Mouse (Mus musculus) kidney, postnatal 36 days (tissue): Measurements from ENCODE around the gene Prps1l1.

Experiments
- DNase-seq, 2 experiments: peaks; one replicate each; pipeline ENCODE4 v3.0.0; 2021 to 2022; ENCODE audit warnings: mixed read lengths in 2 of 2

Gene Prps1l1

DNA sequence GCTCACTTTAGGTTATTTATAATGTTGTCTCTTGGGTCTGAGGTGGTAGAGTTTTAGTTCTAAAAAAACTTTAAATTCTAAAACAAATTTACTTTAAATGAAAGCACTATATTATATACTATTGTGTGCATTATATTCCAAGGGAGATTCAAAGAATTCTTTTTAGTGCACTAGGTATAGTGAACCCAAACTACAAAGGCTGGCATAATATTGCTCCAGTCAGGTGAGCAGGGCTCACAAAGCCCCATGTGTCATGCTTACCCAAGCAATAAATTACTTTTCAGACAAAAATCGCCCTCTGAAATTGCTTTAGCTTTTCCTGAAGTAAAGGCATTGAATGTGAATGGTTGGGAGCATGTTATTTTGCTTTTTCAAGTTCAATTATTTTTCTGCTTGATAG lies 43.0 kb downstream of the Prps1l1 start:
- no peak for DNase-seq
